Mouse (Mus musculus): ENCODE results near the gene Haus5. TPM values are rescaled to one million over a fixed set of nuclear protein-coding genes. Genes with fewer than 3 reads are reported as not detected.

Haus5 gene
- 1 to 10 TPM; 4.2 to 6.6 TPM for total RNA-seq (2021)

GRCm38 (mm10) chr7:30664529-30665200, at the start of gene Haus5:
Gene Haus5 (minus strand): TSS chr7:30664994.
- DNase-seq (ENCODE audit: extremely low spot score in 1 of 2, low spot score in 1 of 2), result peak; percentile 86 to 90

DNA sequence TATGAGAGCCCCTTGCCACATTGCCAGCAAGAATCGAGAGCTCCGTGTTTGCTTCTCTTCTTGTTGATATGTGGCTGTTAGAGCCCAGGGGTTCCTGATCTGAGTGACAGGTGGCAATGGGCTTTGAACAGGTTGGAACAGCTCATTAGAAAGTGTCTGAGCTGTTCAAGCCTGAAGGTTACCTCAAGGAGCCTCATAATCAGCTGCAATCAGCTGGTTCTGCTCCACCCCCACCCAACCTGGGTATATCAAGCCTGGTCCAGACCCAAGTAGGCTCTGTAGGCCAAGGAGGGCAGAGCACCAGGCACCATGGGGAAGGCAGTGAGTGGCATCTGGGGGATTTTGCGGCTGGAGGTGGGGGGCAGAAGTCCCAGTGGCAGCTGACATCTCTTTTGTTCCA, 47.1 kb upstream of the Haus5 start, which contains the start of gene Atp4a:
Atp4a (plus strand) TSS at position 268 of the 400 bp plus-strand sequence.
- DNase-seq (ENCODE audit: extremely low spot score in 1 of 2, low spot score in 1 of 2), result no peak

DNA sequence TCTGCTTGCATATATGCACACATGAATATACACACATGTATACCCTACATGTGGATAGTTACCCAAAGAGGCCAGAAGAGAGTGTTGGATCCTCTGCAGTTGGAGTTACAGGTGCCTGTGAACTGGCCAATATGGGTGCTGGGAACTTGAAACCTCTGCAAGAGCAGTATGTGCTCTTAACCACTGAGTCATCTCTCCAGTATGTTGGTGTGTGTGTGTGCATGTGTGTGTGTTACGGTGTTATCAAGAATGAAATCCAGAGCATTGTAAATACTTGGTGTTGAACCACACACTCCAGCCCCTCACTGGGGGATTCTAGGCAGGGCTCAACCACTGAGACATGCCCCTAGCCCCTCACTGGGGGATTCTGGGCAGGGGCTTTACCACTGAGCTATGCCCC, 42.6 kb upstream of the Haus5 start:
- DNase-seq (ENCODE audit: extremely low spot score in 1 of 2, low spot score in 1 of 2), result no peak

DNA sequence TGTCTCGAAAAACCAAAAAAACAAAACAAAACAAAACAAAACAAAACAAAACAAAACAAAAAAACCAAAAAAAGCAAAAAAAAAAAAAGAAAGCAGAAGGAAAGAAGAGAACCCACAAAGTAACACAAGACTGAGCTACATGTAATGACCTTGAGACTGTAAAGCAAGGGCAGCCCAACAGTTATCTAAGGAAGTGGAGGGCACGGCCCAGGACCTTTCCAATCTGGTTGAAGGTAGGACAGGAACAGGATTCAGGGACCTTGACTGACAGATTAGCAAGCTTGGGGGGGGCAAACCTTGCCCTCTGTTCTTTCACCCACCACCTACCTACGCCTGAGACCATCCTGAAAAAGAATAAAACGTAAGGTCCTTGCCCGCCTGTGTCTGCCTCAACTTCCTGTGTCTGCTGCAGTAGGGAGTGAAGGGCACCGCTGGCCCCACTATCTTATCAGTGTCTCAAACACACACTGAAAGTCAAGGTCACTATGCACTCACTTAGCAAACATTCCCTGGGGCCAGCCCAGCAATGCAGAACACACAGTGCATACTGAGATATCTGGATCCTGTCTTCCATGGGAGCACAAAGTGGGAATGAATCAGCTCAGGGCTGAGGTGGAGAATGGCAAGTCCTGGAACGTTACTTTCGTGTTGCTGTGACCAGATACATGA, 41.6 kb upstream of the Haus5 start:
- no peak for DNase-seq (ENCODE audit: extremely low spot score in 1 of 2, low spot score in 1 of 2)

- no peak for DNase-seq (ENCODE audit: extremely low spot score in 1 of 2, low spot score in 1 of 2)
Measured at GRCm38 (mm10) chr7:30698589-30698988, 33.8 kb upstream of the Haus5 start, which contains the start of gene 2200002J24Rik. Gene 2200002J24Rik (plus strand): TSS chr7:30698926.

DNA sequence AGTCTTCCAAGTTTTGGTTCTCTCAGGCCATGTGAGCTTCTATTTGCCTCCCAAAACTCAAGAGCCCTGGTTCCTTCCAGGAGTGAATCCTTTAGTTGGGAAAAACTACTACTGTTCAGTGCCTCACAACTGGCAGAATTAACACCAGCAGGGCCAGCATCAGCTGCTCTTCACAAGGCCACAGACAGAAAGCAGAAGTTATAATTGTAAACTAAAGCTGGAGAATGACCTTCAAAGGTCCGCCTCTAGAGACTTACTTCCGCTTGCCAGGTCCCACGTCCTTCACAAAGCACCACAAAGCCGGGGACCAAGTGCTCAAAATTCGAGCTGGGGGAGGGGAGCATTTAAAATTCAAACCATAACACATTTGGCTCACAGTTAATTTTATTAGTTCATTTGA, 33.3 kb upstream of the Haus5 start:
- DNase-seq (ENCODE audit: extremely low spot score in 1 of 2, low spot score in 1 of 2), result no peak

DNA sequence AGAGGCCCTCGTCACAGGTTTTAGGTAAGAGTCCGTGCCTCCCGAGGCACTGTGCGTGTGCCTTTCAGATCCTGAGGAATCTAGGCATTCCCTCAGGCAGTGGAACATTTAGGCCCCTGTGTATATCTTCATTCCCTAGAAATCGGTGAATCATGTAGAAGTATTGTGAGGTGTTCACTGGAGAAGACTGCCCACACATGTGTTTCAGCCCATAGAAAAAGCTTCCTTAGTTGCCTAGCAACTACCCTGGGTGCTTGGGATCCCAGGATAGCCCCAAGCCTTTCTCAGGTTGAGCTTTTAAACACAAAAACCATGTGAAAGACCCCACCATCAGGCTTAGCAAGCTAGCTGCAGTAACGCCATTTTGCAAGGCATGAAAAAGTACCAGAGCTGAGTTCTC, 23.5 kb upstream of the Haus5 start:
- no peak for DNase-seq (ENCODE audit: extremely low spot score in 1 of 2, low spot score in 1 of 2)

DNA sequence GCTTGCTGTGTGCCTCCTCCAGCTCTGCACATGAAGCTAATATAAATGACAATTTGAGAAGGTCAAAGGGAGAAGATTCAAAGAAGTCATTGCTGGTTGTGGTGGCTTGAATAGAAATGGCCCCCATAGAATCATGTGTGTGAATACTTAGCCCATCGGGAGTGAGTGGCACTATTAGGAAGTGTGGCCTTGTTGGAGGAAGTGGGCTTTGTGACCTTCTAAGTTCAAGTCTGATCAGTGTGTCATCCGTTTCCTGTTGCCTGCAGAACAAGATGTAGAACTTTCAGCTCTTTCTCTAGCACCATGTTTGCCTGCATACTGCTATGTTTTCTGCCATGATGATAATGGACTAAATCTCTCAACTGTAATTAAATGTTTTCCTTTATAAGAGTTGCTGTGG, 18.6 kb upstream of the Haus5 start:
- DNase-seq (ENCODE audit: extremely low spot score in 1 of 2, low spot score in 1 of 2), result no peak

DNA sequence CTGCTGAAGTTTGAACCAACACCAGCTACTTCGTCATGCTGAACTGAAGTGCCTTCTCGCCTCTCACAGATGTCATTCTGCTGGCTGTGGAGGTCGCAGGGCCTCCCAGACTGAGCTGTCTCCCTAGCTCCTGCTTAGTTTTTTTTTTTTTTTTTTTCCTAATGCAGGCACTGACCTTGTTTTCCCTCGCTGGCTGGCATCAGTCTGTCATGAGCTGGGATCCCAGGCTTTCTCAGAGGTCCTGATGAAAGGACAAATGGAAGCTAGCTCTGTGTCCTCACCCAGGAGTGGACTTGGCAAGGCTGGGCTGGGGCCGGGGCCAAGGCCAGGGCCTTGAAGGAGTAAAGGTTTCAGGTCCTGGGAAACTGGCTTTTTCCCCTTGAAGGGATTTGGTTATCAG, 17.1 kb upstream of the Haus5 start:
- DNase-seq (ENCODE audit: extremely low spot score in 1 of 2, low spot score in 1 of 2), result no peak

DNA sequence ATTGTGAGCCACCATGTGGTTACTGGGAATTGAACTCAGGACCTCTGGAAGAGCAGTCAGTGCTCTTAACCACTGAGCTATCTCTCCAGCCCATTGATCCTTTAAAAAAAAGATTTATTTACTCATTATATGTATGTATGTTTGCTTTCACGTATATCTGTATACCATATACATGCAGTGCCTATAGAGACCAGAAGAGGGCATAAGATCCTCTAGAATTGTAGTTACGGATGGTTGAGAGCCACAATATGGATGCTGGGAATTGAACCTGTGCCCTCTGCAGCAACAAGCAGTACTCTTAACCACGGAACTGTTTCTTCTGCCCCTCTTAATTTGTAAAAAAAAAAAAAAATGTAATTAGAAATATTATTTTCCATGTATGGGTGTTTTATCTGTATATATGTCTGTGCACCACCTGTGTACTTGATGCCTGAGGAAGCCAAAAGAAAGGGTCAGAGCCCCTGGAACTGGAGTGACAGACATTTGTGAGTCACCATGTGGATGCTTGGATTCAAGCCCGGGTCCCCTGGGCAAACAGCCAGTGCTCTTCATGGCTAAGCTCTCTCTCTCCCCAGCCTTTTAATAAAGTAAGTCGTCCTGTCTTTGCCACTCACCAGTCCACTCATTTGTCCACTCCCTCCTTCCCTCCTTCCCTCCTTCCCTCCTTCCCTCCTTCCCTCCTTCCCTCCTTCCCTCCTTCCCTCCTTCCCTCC, 13.6 kb upstream of the Haus5 start:
- DNase-seq (ENCODE audit: extremely low spot score in 1 of 2, low spot score in 1 of 2), result peak in 1 of 2 experiments; percentile 19

DNA sequence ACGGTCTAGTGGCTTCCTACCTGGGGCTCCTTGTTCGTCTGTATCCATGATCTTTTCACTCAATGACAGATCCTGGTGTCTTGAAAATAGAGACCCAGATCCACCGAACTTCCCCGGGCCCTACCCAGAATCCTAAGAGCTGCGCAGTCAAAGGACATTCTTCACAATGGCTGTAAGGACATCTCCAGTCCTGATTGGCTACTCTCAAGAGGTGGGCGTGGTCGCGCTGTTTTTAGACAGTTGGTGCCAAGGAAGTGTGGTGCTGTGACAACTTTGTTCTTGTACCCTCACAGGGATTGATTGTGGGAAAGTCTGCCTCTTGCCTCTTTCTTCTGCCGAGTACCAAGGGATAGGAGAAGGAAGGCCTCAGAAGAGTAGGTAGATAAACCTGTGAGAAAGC, 6.7 kb upstream of the Haus5 start, which contains the start of gene Pmis2:
Pmis2 (minus strand) TSS at position 126 of the 400 bp plus-strand sequence.
- no peak for DNase-seq (ENCODE audit: extremely low spot score in 1 of 2, low spot score in 1 of 2)

DNA sequence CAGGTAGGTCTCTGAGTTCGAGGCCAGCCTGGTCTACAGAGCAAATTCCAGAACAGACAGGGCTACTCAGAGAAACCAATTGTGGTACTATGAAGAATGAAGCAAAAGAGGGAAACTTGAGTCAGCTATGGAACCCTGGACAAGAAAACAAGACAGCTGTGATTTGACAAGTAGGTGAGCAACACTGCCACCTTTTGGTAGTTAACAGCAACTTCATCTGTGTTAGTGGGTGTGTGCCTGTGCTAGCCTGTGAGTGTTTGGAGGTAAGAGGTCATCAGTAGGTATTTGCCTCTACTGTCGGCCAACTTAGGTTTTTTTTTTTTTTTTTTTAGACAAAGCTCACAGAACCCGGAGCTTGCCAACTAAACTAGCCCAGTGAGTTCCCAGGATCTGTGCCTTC, 4.4 kb upstream of the Haus5 start:
- no peak for DNase-seq (ENCODE audit: extremely low spot score in 1 of 2, low spot score in 1 of 2)

- no peak for DNase-seq (ENCODE audit: extremely low spot score in 1 of 2, low spot score in 1 of 2)
Measured at GRCm38 (mm10) chr7:30665321-30665720, 527 bp upstream of the Haus5 start.

DNA sequence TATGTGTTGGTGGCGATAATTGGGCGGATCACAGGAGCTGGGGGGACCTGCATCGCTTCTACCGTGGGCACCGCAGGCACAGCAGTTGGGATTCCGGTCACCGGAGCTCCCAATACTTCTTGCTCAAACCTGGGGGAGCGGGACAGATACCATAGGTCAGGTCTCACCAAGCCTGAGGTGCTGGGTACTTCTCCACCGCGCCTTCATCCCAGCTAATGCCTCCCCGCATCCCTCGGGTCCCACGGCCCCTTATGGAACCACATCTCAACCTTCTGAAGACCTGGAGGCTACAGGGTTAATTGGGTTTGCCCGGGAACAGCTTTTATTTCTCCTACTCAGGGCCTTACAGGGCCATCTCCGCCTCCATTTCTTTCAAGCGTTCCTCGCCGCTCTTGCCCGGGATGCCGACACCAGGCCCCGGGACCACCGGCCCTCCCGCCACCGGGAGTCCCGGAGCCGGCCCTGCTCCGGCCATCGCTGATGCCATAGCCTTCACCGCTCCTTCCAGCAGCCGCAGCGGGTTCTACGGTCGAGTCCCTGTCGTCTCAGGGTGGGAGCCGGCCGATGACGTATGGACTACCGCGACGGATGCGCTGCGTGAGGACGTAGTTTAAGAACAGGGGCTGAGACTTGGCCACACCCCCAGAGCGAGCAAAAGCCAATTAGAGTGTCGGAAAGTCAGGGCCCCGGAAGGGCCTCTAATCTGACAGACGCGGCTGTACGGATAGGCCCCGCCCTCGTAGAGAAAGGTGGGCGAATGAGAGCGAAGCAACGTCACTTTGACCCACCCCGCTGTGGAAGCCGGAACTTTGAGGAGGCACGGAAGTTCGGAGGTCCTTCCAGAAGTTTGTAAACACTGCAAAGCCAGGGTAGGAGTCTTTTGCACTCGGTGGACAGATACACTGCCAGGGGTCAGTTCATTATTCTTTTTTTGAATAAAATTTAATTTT, 14.9 kb downstream of the Haus5 start, which contains the start of gene Rbm42:
Rbm42 (minus strand) TSS at position 727 of the 950 bp plus-strand sequence.
- peak; percentile 95 for DNase-seq (ENCODE audit: extremely low spot score in 1 of 2, low spot score in 1 of 2)

DNA sequence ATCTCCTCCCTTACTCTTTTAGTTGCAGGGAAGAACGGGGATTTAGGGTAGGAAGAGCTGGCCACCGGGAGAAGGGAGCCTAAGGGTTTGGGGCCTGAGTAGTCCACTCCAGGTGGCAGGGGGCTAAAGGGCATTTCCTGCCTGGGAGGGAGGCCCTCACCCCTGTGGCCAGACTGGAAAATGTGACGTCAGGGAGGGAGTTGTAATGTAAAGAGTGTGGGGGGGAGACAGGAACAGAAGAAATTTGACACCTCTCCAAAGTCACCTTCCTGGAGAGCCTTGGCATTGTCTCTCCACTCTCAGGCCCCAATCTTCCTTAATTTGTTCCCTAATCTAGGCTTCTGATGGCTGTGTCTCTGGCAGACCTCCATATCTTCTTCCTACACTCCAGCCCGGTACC, 25.7 kb downstream of the Haus5 start:
- no peak for DNase-seq (ENCODE audit: extremely low spot score in 1 of 2, low spot score in 1 of 2)

GRCm38 (mm10) chr7:30636395-30636794, 28.4 kb downstream of the Haus5 start:
- no peak for DNase-seq (ENCODE audit: extremely low spot score in 1 of 2, low spot score in 1 of 2)

- DNase-seq (ENCODE audit: extremely low spot score in 1 of 2, low spot score in 1 of 2), result no peak
Measured at GRCm38 (mm10) chr7:30635752-30636151, 29.0 kb downstream of the Haus5 start, which contains the start of gene Etv2. Gene Etv2 (minus strand): TSS chr7:30635852.

DNA sequence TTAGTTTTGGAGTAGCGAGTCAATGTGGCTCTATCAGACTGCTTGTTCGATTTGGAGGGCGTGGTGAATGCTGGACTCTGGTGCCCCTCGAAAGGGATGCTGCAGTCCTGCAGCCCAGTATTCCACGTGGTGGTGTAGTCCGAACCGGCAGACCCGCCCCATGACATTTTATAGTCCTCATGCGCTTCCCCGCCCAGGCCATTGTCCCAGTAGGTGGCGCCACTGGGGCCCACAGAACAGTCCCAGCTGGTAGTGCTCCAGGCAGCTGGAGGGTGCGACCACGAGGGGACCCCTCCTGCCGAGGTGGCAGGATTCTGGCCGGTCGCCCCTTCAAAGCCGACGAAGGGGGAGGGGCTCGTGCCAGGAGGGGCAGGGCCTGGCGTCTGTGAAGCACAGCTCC, 30.2 kb downstream of the Haus5 start:
- DNase-seq (ENCODE audit: extremely low spot score in 1 of 2, low spot score in 1 of 2), result peak in 1 of 2 experiments; percentile 43

- DNase-seq (ENCODE audit: extremely low spot score in 1 of 2, low spot score in 1 of 2), result no peak
Measured at GRCm38 (mm10) chr7:30633762-30634412, 30.9 kb downstream of the Haus5 start.

Data from layer of hippocampus, postnatal 25 days (tissue).